Comparison of ENCODE assay signal across 9 mouse cellular contexts in genomic region chr19:47446130-47446529, GRCm38 (mm10). TPM values are rescaled to one million over a fixed set of nuclear protein-coding genes. Genes with fewer than 3 reads are reported as not detected.
DNase-seq lines count a peak whose midpoint lies in the region; ATAC-seq and TF ChIP-seq lines count a peak whose summit lies in the region.
"Had no signal": no experiment of that assay in that cellular context is flagged by ENCODE, and none has a peak within 500 bp of the region (broad histone marks: within the 10 kb centered on the region; RNA-seq: fewer than 3 reads in every experiment).

No protein-coding gene starts in this region.

- H3K9me3 ChIP-seq in embryonic facial prominence, embryonic 13.5 days: no peaks in the 10 kb centered on the region
- no peaks in the 10 kb centered on the region for H3K9me3 ChIP-seq in embryonic facial prominence, embryonic 10.5 days
- H3K9me3 ChIP-seq in limb, embryonic 15.5 days: no peaks in the 10 kb centered on the region

- TF ChIP-seq POLR2A in lung, adult 2 months (IDR thresholded peaks at IDR 0.05; ENCODE audit: borderline replicate concordance, extremely low read depth, low read depth, low read length): no peak
- TF ChIP-seq POLR2A in small intestine, adult 2 months (IDR thresholded peaks at IDR 0.05; ENCODE audit: low read depth, low read length): no peak

- no peak for TF ChIP-seq CTCF in lung, adult 2 months (IDR thresholded peaks at IDR 0.05; ENCODE audit: insufficient read depth, low read length)
- no peak for TF ChIP-seq CTCF in small intestine, adult 2 months (IDR thresholded peaks at IDR 0.05; ENCODE audit: extremely low read depth, insufficient read length, insufficient replicate concordance, low read depth, low read length)

- peaks cover 84% of the 10 kb centered on the region for H3K4me1 ChIP-seq in embryonic facial prominence, embryonic 13.5 days
- H3K4me1 ChIP-seq in embryonic facial prominence, embryonic 10.5 days: peaks cover 97% of the 10 kb centered on the region
- H3K4me1 ChIP-seq in lung, adult 2 months (ENCODE audit: control insufficient read depth, insufficient read depth, low read length): peaks cover 55% of the 10 kb centered on the region
- H3K4me1 ChIP-seq in limb, embryonic 15.5 days: peaks cover 94% of the 10 kb centered on the region
- H3K4me1 ChIP-seq in small intestine, adult 2 months (ENCODE audit: control insufficient read depth, insufficient read depth, insufficient read length, low read length): peaks cover 35% of the 10 kb centered on the region

- ATAC-seq in embryonic facial prominence, embryonic 13.5 days (ENCODE audit: insufficient number of reproducible peaks, insufficient read depth, low FRiP score, low TSS enrichment, low read depth): no peak
- no peak for ATAC-seq in limb, embryonic 15.5 days (ENCODE audit: insufficient number of reproducible peaks, low FRiP score, low TSS enrichment, low read depth)

- H3K27me3 ChIP-seq in embryonic facial prominence, embryonic 13.5 days: no peaks in the 10 kb centered on the region
- no peaks in the 10 kb centered on the region for H3K27me3 ChIP-seq in embryonic facial prominence, embryonic 10.5 days (replicated peaks; ENCODE audit: low read depth, poor library complexity, severe bottlenecking)
- H3K27me3 ChIP-seq in limb, embryonic 15.5 days: no peaks in the 10 kb centered on the region
- H3K27me3 ChIP-seq in small intestine, adult 2 months (ENCODE audit: control insufficient read depth, insufficient read depth, low read length): no peaks in the 10 kb centered on the region

- no peak overlapping the region for H3K9ac ChIP-seq in embryonic facial prominence, embryonic 13.5 days
- no peak overlapping the region for H3K9ac ChIP-seq in limb, embryonic 15.5 days

- no peaks in the 10 kb centered on the region for H3K36me3 ChIP-seq in embryonic facial prominence, embryonic 13.5 days
- H3K36me3 ChIP-seq in embryonic facial prominence, embryonic 10.5 days (replicated peaks): no peaks in the 10 kb centered on the region
- H3K36me3 ChIP-seq in limb, embryonic 15.5 days: no peaks in the 10 kb centered on the region
- H3K36me3 ChIP-seq in small intestine, adult 2 months (ENCODE audit: control insufficient read depth, insufficient read depth, low read length): no peaks in the 10 kb centered on the region

- no peak overlapping the region for H3K4me2 ChIP-seq in embryonic facial prominence, embryonic 13.5 days
- H3K4me2 ChIP-seq in limb, embryonic 15.5 days: no peak overlapping the region

- H3K27ac ChIP-seq in embryonic facial prominence, embryonic 13.5 days: peak overlapping the region; percentile 49
- H3K27ac ChIP-seq in embryonic facial prominence, embryonic 10.5 days (replicated peaks): no peak overlapping the region
- H3K27ac ChIP-seq in limb, embryonic 15.5 days: peak overlapping the region; percentile 1; the same call in 1 of the 2 replicates
- peak overlapping the region; percentile 71 for H3K27ac ChIP-seq in small intestine, adult 2 months (ENCODE audit: insufficient read depth, low read depth, low read length)

- no peak overlapping the region for H3K4me3 ChIP-seq in embryonic facial prominence, embryonic 13.5 days
- no peak overlapping the region for H3K4me3 ChIP-seq in embryonic facial prominence, embryonic 10.5 days
- H3K4me3 ChIP-seq in lung, adult 2 months (replicated peaks; ENCODE audit: extremely low read depth, low read depth, low read length): no peak overlapping the region
- no peak overlapping the region for H3K4me3 ChIP-seq in limb, embryonic 15.5 days
- H3K4me3 ChIP-seq in small intestine, adult 2 months (ENCODE audit: low read depth, low read length): no peak overlapping the region

- WGBS in embryonic facial prominence, embryonic 13.5 days: 64% methylated on average over 9 of the region's 9 CpGs
- WGBS in embryonic facial prominence, embryonic 10.5 days: 86% methylated on average over 9 of the region's 9 CpGs
- 40% methylated on average over 9 of the region's 9 CpGs for WGBS in lung, adult 2 months
- 64% methylated on average over 9 of the region's 9 CpGs for WGBS in limb, embryonic 15.5 days
- WGBS in small intestine, adult 2 months: 22% methylated on average over 9 of the region's 9 CpGs

- no peak for DNase-seq in embryonic facial prominence, embryonic 10.5 days (ENCODE audit: low spot score)
- peak; percentile 78 to 85 for DNase-seq in lung, adult 18-20 months
- no peak for DNase-seq in lung, adult 2 months
- no peak for DNase-seq in thymus, postnatal 4 days
- DNase-seq in adrenal gland, adult 8-10 months: no peak
- DNase-seq: embryo, embryonic 11 days had no signal

RNA-seq across cellular contexts. Expression of gene Sh3pxd2a, which starts 18.1 kb away (rescaled TPM):
- polyA plus RNA-seq in embryonic facial prominence, embryonic 13.5 days (2015; fragmentation: Nextera tagmentation; extraction: Ambion mirVana): 9.4 and 10.0 TPM in 2 replicates
- 2.6 and 2.9 TPM in 2 replicates for polyA plus RNA-seq in embryonic facial prominence, embryonic 10.5 days (2016; fragmentation: Nextera tagmentation; extraction: Ambion mirVana)
- polyA plus RNA-seq in lung, adult 2 months (2012; rRNA removed): 36.9 and 40.9 TPM in 2 replicates
- polyA plus RNA-seq in limb, embryonic 15.5 days (2015; fragmentation: Nextera tagmentation; extraction: Ambion mirVana): 12.2 and 12.4 TPM in 2 replicates
- 6.2 and 6.3 TPM in 2 replicates for polyA plus RNA-seq in small intestine, adult 2 months (2012; rRNA removed)
- total RNA-seq in adrenal gland, adult 8-10 months (2022): 10 to 100 TPM; 26.9 to 54.9 (median 36.4) TPM

Comparison
In these comparisons a context has a peak if more than half of its experiments do, and no peak if none do; other contexts are left out.
1. DNase-seq: peak in lung, adult 18-20 months (2 of 2); none in embryonic facial prominence, embryonic 10.5 days (single experiment), lung, adult 2 months (single experiment), thymus, postnatal 4 days (single experiment) and adrenal gland, adult 8-10 months (single experiment).